Mouse (Mus musculus): ENCODE measurements at regions not wholly inside any gene's neighbourhood (a gene's known extent, or its start where the extent isn't known, plus 50 kb on each side); places are given as distances from the start of the nearest gene placed in this dataset.

GRCm38 (mm10) chr6:133934667-133935066 lies 81.1 kb upstream of the Kap start:
- TF ChIP-seq CTCF (IDR thresholded peaks at IDR 0.05; ENCODE audit: control insufficient read depth, insufficient read depth, insufficient replicate concordance, low read depth, low read length) = no peak
- TF ChIP-seq POLR2A (IDR thresholded peaks at IDR 0.05; ENCODE audit: control insufficient read depth, low read depth, low read length) = no peak

Measured in testis, adult 2 months (tissue).